Mouse (Mus musculus): ENCODE measurements around the gene Hes1. TPM values are rescaled to one million over a fixed set of nuclear protein-coding genes. Genes with fewer than 3 reads are reported as not detected.

Gene Hes1
- polyA plus RNA-seq, 1 experiment from 2014 or later: 73.1 TPM

DNA sequence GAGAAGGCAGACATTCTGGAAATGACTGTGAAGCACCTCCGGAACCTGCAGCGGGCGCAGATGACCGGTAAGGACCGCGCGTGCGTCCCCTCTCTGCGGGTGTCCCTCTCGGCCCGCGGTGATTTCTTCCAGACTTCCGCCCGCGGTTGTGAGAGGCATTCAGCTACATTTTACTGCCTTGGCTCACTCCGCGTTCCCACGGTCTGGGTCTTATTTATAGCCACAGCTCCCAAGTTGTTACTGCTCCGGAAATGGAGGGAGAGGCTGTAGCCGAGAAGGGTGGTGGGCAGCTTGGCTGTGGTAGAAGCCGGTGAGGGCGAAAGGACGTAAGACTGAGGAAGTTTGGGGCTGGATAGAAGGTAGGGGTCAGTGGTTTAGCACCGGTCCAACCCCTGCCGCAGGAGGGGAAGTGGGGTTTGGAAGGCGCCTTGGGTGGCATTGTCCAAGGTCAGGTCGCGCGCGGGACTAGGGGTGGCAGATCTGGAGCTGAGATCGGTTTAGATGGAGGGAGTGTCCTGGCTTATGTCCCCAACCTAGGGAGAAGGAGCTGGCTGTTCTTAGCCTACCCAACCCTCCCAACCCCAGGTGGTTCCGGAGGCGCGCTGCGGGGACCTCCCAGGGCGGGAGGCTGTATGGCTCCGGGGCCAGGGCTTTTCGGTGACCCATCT is 2.1 kb downstream of the Hes1 start:
- peak overlapping the region; percentile 90 for H3K4me2 ChIP-seq (replicated peaks; ENCODE audit: low read depth)
- H3K4me1 ChIP-seq (replicated peaks; ENCODE audit: control insufficient read depth, insufficient read depth): peaks cover 9% of the 10 kb centered on the region
- peak overlapping the region; percentile 70 for H3K4me3 ChIP-seq (ENCODE audit: low read depth, low read length)
- no peak for TF ChIP-seq EP300 (optimal IDR thresholded peaks at IDR 0.05)
- TF ChIP-seq CTCF (IDR thresholded peaks at IDR 0.05; ENCODE audit: low read depth): no peak
- H3K27me3 ChIP-seq (ENCODE audit: control insufficient read depth, insufficient read depth, low read length): no peaks in the 10 kb centered on the region
- ATAC-seq (ENCODE audit: low FRiP score, low TSS enrichment): no peak
- peak; percentile 51 for DNase-seq (ENCODE audit: low spot score)
- peak overlapping the region; percentile 93 for H3K27ac ChIP-seq (replicated peaks)
- 0% methylated on average over 38 of the region's 38 CpGs for WGBS
- H3K9ac ChIP-seq (ENCODE audit: low read length): peak overlapping the region; percentile 73
- no peaks in the 10 kb centered on the region for H3K36me3 ChIP-seq (ENCODE audit: control insufficient read depth, insufficient read depth, low read length)
- no peaks in the 10 kb centered on the region for H3K9me3 ChIP-seq (ENCODE audit: control insufficient read depth, low read length)

GRCm38 (mm10) chr16:30066852-30067301 is 2.7 kb downstream of the Hes1 start:
- ATAC-seq (ENCODE audit: low FRiP score, low TSS enrichment): peak; percentile 28
- no peak for TF ChIP-seq EP300 (optimal IDR thresholded peaks at IDR 0.05)
- peak; percentile 78 for TF ChIP-seq CTCF (IDR thresholded peaks at IDR 0.05; ENCODE audit: low read depth)
- DNase-seq (ENCODE audit: low spot score): peak; percentile 89
- under 1% methylated on average over 41 of the region's 46 CpGs for WGBS
- Histone ChIP-seq H3K27me3 (ENCODE audit: control insufficient read depth, insufficient read depth, low read length) (no peaks in the 10 kb centered on the region), H3K27ac (replicated peaks) (peak overlapping the region; percentile 93), H3K4me1 (replicated peaks; ENCODE audit: control insufficient read depth, insufficient read depth) (peaks cover 8% of the 10 kb centered on the region), H3K36me3 (ENCODE audit: control insufficient read depth, insufficient read depth, low read length) (no peaks in the 10 kb centered on the region), H3K4me3 (ENCODE audit: low read depth, low read length) (peak overlapping the region; percentile 70), H3K9ac (ENCODE audit: low read length) (peak overlapping the region; percentile 73), H3K9me3 (ENCODE audit: control insufficient read depth, low read length) (no peaks in the 10 kb centered on the region), H3K4me2 (replicated peaks; ENCODE audit: low read depth) (peak overlapping the region; percentile 90)

DNA sequence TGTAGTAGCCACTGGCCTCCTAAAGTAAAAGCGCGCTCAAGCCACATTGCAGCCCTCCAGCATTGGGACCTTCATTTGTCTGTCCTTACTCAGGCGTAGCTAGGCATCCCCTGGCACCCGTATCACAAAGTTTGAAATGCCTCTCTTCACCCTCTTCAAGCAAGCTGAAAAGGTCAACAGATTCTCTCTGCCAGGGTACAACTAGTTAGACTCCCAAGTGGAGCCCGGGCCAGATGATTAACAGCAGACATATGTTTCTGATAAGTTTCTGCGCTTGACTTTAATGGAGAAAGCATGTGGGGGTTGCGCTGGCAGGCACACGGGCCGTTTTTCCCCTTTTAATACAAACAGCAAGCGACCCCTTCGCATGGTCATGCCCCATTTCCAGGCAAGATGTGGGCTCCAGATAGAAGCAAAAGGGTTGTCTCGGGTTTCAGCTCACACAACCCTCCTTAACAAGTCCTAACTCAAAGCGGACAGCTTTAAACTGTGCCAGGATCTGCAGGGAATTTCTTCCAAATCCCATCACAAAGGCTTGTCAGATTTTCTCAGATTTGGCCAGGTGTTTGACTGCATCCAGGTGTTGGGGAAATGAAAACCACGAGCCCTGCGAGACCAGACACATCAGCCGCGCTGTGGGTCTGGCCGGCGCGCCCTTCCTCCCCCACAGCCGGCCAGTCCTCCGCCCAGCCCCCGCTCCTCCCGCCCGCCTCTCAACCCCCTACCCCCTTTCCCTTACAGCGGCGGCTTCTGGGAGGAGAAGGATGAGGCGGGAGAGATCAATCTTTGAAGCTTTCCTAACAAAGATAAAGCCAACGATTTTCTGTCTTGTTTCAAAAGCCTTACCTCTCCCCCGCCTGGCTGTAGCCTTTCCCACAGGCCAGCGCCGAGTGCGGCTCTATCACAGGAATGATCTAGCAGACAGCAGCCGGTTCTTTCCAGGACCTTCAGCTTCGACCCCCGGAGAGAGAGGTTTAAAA is 4.1 kb downstream of the Hes1 start:
- no peaks in the 10 kb centered on the region for H3K36me3 ChIP-seq (ENCODE audit: control insufficient read depth, insufficient read depth, low read length)
- ATAC-seq (ENCODE audit: low FRiP score, low TSS enrichment) (no peak), DNase-seq (ENCODE audit: low spot score) (peak; percentile 57)
- peaks cover 8% of the 10 kb centered on the region for H3K4me1 ChIP-seq (replicated peaks; ENCODE audit: control insufficient read depth, insufficient read depth)
- whole genome bisulfite sequencing: 14% methylated on average over 34 of the region's 36 CpGs
- H3K9me3 ChIP-seq (ENCODE audit: control insufficient read depth, low read length): no peaks in the 10 kb centered on the region
- peak overlapping the region; percentile 57 for H3K4me2 ChIP-seq (replicated peaks; ENCODE audit: low read depth)
- peak overlapping the region; percentile 23 for H3K9ac ChIP-seq (ENCODE audit: low read length)
- H3K27ac ChIP-seq (replicated peaks): peak overlapping the region; percentile 56
- TF ChIP-seq EP300 (optimal IDR thresholded peaks at IDR 0.05): no peak
- no peaks in the 10 kb centered on the region for H3K27me3 ChIP-seq (ENCODE audit: control insufficient read depth, insufficient read depth, low read length)
- H3K4me3 ChIP-seq (ENCODE audit: low read depth, low read length): peak overlapping the region; percentile 23

DNA sequence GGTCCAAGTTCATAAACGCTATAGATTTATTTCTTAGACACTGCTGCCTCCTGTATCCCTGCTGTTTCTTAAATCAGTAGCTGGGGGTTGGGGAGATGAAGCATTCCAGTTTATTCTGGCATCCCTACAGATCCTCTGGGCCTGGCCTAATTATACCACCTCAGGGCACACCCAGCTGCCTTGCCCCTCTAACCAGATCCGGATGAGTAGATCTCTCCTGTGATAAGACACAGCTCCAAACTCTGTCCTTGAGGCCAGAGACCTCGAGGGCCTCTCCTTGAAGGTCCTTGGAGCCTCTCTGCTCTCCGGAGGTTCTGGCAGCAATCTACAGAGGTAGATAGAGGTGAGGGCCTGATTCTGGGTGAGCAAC is 5.4 kb downstream of the Hes1 start:
- Histone ChIP-seq H3K4me1 (replicated peaks; ENCODE audit: control insufficient read depth, insufficient read depth) (peaks cover 8% of the 10 kb centered on the region), H3K9ac (ENCODE audit: low read length) (peak overlapping the region; percentile 74), H3K4me2 (replicated peaks; ENCODE audit: low read depth) (peak overlapping the region; percentile 87), H3K27ac (replicated peaks) (peak overlapping the region; percentile 97), H3K9me3 (ENCODE audit: control insufficient read depth, low read length) (no peaks in the 10 kb centered on the region), H3K36me3 (ENCODE audit: control insufficient read depth, insufficient read depth, low read length) (no peaks in the 10 kb centered on the region), H3K27me3 (ENCODE audit: control insufficient read depth, insufficient read depth, low read length) (no peaks in the 10 kb centered on the region), H3K4me3 (ENCODE audit: low read depth, low read length) (peak overlapping the region; percentile 49)
- DNase-seq (ENCODE audit: low spot score) (no peak), ATAC-seq (ENCODE audit: low FRiP score, low TSS enrichment) (no peak)
- TF ChIP-seq CTCF (IDR thresholded peaks at IDR 0.05; ENCODE audit: low read depth) (0 out of 2 replicates have a peak, but pooled peaks have one; percentile 9), EP300 (optimal IDR thresholded peaks at IDR 0.05) (no peak)
- WGBS: 13% methylated on average over 4 of the region's 4 CpGs

DNA sequence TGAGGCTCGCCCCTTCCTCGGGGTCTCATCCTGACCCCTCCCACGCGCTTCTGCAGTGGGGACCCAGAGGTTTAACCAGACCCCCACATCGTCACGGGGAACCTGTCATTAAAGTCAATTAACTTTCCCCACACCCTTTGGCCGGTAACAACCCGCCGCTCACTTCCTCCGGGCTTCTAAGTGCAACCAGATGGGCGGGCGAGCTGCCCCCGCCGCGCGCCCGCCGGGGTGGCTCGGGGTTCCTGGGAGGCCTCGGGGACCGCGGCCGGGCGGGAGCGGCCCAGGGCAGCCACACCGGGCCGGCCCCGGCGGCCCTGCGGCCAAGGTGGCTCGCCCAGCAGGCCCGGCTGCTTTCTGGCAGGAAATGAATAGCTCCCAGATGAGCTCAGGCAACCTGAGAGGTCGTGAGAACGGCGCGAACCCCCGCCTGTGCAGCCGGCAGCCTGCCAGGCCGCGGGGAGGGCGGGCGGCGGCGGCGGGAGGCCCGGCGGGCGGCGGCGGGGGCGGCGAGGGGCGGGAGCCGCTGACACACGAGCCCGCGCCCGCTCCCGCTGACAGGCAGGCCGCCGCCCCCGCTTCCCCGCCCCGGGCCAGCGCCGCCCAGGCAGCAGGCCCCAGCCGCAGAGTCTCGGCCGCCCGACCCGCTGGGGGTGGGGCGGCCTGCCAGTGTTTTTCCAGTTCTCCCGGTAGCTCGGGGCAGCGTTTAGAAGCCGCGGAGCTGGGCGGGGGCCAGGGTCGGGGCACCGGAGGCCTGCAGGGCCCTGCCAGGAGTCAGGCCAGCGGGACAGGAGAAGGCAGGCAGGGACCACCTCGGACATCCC is 6.0 kb downstream of the Hes1 start:
- WGBS: 1% methylated on average over 48 of the region's 82 CpGs
- ATAC-seq (ENCODE audit: low FRiP score, low TSS enrichment) (peak; percentile 91), DNase-seq (ENCODE audit: low spot score) (peak; percentile 95)
- H3K4me3 ChIP-seq (ENCODE audit: low read depth, low read length): peak overlapping the region; percentile 49
- no peaks in the 10 kb centered on the region for H3K27me3 ChIP-seq (ENCODE audit: control insufficient read depth, insufficient read depth, low read length)
- peaks cover 8% of the 10 kb centered on the region for H3K4me1 ChIP-seq (replicated peaks; ENCODE audit: control insufficient read depth, insufficient read depth)
- peak overlapping the region; percentile 74 for H3K9ac ChIP-seq (ENCODE audit: low read length)
- H3K4me2 ChIP-seq (replicated peaks; ENCODE audit: low read depth): peak overlapping the region; percentile 87
- no peak for TF ChIP-seq CTCF (IDR thresholded peaks at IDR 0.05; ENCODE audit: low read depth)
- peak; percentile 66 for TF ChIP-seq EP300 (optimal IDR thresholded peaks at IDR 0.05)
- H3K36me3 ChIP-seq (ENCODE audit: control insufficient read depth, insufficient read depth, low read length): no peaks in the 10 kb centered on the region
- H3K27ac ChIP-seq (replicated peaks): peak overlapping the region; percentile 97
- no peaks in the 10 kb centered on the region for H3K9me3 ChIP-seq (ENCODE audit: control insufficient read depth, low read length)

All from stomach, postnatal 0 days (tissue).